Mouse (Mus musculus): ENCODE measurements around the gene Inka2.
A peak's percentile ranks its signal among the peaks of the same experiment; 100 is the strongest.
"Not testable (repeated sequence)": the region's sequence is repeated elsewhere in the genome, so short reads cannot be mapped to it uniquely, and the experiment has no call there.

Gene Inka2

GRCm38 (mm10) chr3:105697148-105697441, 7.3 kb upstream of the Inka2 start:
- DNase-seq = no peak

GRCm38 (mm10) chr3:105698311-105698710, 6.1 kb upstream of the Inka2 start:
- no peak for DNase-seq

GRCm38 (mm10) chr3:105699241-105699933, 5.0 kb upstream of the Inka2 start:
- DNase-seq = no peak

GRCm38 (mm10) chr3:105700786-105701185, 3.6 kb upstream of the Inka2 start:
- DNase-seq = not testable (repeated sequence)

DNA sequence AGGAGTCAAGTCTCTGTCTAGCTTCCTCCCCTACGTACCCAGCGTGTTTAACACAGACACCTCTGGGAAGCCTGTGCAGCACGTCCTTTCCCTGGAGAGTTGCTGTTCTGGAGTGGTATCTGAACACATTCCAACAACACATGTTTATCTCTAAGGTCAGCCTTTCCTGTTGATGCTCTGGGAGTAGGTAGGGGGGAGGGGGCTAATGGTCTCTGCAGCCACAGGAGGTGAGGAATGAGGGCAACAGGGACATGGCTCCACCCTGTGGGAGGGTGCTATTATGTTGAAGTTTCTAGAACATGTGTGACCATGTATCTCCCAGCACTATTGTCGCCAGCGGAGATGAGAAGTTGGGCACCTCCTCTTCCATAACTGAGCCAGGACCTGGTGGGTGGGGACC, 3.0 kb upstream of the Inka2 start:
- DNase-seq = no peak

GRCm38 (mm10) chr3:105703571-105703970, 828 bp upstream of the Inka2 start:
- no peak for DNase-seq

DNA sequence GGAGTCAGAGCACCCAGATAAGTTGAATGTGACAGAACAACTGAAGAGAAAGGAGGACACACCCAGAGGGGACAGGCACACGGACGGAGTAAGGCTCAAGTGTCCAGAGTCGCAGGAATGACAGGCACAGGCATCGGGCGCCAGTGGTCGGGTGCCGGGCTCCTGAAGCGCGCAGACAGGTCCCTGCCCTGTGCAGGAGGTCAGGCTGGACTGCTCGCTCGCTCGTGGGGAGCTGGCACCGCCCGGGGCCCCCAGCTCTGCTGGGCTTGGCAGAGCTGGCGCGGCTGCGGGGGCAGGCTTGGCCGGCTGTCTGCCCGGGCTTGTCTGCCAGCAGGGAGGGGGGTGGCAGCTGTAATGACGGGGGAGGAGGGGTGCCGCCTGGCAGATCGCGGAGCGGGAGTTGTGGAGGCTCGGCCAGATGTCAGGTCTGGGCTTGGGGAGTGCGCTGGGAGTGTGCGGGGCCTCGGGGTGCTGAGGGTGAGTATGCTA, 706 bp downstream of the Inka2 start:
- peak; percentile 76 to 85 for DNase-seq

DNA sequence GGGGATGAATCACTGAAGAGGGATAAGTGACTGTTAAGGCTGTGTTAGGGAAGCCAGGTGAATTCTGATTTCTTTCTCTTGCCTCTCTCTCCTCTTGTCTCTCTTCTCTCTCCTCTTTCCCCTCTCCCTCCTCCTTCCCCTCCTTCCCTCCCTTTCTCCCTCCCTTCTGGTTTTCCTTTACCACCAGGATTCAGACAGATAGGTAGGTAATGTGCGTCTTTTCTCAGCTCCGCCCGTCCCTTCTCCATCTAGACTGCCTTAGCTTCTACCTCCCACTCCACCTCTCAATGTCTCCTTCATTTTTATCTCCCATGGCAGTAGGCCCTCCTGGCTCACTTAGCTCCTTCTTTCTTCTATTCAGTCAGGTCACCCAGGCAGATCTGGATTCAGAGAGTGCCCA, 1.2 kb downstream of the Inka2 start:
- no peak for DNase-seq

DNA sequence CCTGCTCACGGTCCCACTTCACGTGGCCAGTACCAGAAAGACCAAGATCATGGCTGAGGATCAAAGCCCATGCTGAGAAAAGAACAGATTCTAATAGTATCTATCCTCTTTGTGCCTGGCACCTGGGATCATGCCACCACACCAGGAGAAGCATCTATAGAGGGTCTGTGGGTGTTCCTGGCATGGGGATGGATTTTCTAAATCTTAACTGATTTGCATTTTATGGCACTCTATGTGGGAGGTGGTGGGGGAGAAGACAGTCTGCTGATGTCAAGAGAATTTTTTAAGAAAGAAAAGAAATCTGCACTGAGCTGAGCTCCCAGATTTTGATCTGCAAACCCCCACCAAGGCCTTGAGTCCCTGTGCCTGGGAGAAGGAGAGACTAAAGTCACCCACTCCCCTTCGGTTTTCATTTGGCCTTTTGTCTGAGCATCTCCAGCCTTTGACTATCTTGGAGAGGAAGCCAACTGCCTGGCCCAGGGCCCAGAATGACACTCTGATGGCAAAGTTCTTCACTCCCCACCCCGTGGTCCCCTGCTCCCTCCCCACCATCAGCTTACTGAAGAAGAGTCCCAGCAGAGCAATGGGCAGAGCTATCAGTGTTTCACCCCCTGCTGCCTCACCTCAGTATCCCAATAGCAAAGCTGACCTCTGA, 2.1 kb downstream of the Inka2 start:
- peak; percentile 48 to 54 for DNase-seq

GRCm38 (mm10) chr3:105707590-105707989, 3.2 kb downstream of the Inka2 start:
- no peak for DNase-seq

DNA sequence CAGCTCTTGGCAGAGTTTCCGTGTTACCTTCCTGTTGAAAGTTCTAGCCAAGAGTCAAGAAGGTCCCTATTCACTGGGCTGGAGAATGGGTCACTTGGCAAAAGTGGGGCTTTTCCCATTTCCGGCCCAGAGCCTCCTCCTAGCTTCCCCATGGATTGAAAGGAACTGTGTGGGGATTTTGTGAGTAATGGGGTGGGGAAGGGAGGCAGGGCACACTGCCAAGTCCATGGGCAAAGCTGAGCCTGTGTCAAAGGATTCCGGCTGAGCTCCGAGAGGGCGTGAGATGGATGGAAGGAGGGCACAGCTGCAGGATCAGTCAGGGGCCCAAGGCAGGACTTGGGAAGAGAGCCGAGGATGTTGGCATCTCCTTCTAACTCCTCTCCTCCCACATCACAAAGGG, 5.8 kb downstream of the Inka2 start:
- DNase-seq = peak; percentile 48 to 52

- DNase-seq = peak; percentile 38 to 50
These were observed 7.3 kb downstream of the Inka2 start for GRCm38 (mm10) chr3:105711741-105712140.

GRCm38 (mm10) chr3:105712827-105713226, 8.4 kb downstream of the Inka2 start:
- no peak for DNase-seq

DNA sequence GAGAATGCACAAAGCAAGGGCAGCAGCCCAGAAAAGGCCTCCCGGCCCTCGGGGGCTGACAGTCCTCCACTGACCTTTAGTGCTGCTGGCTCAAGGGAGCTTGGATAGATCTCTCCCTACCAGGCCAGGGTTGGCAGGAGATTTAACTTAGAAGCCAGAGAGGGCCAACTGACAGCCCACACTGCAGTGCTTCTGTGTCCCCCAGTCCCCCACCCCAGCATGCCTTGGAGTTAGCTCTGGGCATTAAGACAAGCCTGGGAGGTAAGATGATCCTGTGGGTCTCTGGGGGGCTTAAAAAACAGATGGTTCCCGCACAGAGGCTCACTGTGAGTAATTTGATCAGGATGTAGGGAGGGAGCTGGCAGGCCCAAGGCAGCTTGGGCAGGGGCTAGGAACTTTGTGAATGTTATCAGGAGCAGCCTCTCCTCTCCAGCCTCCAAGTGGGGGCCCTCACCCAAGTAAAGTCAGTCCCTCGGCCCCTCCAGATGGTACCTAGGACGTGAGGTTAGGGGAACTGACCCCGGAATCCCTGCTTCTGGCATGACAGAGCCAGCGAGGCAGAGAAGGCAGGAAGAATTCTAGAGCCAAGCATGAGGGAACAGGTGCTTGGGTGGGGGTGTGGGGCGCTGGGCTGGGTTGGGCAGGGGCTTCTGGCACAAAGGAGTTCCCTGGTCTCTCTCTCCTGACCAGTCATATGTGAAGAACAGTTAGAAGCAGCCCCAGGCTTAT, 9.9 kb downstream of the Inka2 start:
- DNase-seq = peak in 1 of 2 experiments; percentile 48

GRCm38 (mm10) chr3:105714820-105715167, 10.4 kb downstream of the Inka2 start:
- DNase-seq = no peak

DNA sequence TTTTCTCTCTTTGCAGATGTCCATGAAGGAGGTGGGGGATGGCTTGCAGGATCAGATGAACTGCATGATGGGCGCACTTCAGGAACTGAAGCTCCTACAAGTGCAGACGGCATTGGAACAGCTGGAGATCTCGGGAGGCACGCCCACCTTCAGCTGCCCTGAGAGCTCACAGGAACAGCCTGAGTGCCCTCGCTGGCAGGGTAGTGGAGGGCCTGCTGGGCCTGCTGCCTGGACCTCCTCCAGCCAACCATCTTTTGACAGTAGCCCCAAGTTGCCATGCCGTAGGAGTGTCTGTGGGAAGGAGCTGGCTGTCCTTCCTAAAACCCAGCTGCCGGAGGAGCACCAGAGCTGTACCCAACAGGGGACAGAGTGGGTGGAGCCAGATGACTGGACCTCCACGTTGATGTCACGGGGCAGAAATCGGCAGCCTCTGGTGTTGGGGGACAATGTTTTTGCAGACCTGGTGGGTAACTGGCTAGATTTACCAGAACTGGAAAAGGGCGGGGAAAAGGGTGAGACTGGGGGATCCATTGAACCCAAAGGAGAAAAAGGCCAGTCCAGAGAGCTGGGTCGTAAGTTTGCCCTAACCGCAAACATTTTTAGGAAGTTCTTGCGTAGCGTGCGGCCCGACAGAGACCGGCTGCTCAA, 12.1 kb downstream of the Inka2 start:
- no peak for DNase-seq

- peak; percentile 53 to 68 for DNase-seq
These were observed 13.6 kb downstream of the Inka2 start for GRCm38 (mm10) chr3:105717856-105718555.

- no peak for DNase-seq
These were observed 14.3 kb downstream of the Inka2 start for GRCm38 (mm10) chr3:105718746-105719145.

- DNase-seq = no peak
These were observed 15.6 kb downstream of the Inka2 start for GRCm38 (mm10) chr3:105719979-105720378.

DNA sequence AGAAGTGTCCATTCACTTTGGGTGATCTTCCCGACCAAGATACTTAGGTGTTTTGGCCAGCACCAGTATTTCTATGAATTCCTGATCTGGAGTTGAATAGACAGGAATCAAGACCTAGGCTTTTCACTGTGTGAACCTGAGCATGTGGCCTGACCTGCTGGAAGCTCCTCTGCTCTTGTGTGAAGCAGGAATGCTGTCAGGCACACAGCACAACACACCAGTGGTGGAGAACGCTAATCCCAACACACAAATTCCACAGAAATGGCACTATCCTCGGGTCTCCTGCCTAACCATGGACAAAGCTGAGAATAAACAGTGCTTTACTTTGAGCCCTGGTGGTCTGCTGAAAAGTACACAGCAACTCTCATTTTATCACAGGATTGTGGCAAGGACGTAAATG, 16.1 kb downstream of the Inka2 start:
- DNase-seq = no peak

- DNase-seq = no peak
These were observed 17.3 kb downstream of the Inka2 start for GRCm38 (mm10) chr3:105721681-105722201.

GRCm38 (mm10) chr3:105722510-105722909, 18.1 kb downstream of the Inka2 start:
- DNase-seq = no peak

DNA sequence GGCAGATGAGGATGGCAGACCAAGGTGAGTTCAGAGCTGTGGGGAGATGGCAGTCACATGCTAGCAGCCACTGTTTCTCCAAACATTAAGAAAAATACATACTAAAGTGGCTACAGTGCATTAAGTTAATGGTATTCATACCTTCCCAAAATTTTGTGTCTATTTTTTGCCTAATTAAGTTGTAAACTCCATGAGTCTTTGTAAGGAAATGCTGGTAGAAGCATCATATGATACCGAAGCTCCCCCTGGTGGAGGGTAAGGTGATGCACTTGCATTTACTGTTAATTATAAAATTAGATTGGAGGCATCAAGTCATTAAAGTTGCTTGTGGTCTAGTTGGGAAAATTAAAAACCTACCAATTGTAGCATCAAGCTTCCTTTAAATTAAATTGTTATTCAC, 21.6 kb downstream of the Inka2 start:
- peak; percentile 66 to 79 for DNase-seq

Data from cerebellum, postnatal 36 days (tissue).